Mouse (Mus musculus) C2C12 (cell line): ENCODE data around the gene Rsph10b.

Experiments used
- CEBPB ChIP-seq: IDR thresholded peaks from one replicate; pipeline ENCODE4 v1.6.1; 2011; ENCODE audit warnings: low read depth, mild to moderate bottlenecking, control low read depth, moderate library complexity
- CTCF ChIP-seq: IDR thresholded peaks from one replicate; pipeline ENCODE4 v1.5.1; 2011; ENCODE audit not compliant: control insufficient read depth, insufficient read depth, insufficient read length
- FOSL1 ChIP-seq: IDR thresholded peaks from one replicate; pipeline ENCODE4 v1.8.0; 2011; ENCODE audit warnings: mild to moderate bottlenecking, low read length; ENCODE audit not compliant: poor library complexity, insufficient read depth, severe bottlenecking
- MAX ChIP-seq: IDR thresholded peaks from one replicate; pipeline ENCODE4 v1.6.1; 2011; ENCODE audit warnings: mild to moderate bottlenecking, control low read depth
- MYOD1 ChIP-seq: IDR thresholded peaks from one replicate; pipeline ENCODE4 v1.6.1; 2011; ENCODE audit warnings: low read depth; ENCODE audit not compliant: control insufficient read depth, insufficient read length
- MYOG ChIP-seq: IDR thresholded peaks from one replicate; pipeline ENCODE4 v1.6.1; 2011; ENCODE audit not compliant: control insufficient read depth, insufficient read length; ENCODE audit errors: extremely low read depth
- USF1 ChIP-seq: IDR thresholded peaks from one replicate; pipeline ENCODE4 v1.6.1; 2011; ENCODE audit warnings: low read depth, mild to moderate bottlenecking, control low read depth, moderate library complexity

DNA sequence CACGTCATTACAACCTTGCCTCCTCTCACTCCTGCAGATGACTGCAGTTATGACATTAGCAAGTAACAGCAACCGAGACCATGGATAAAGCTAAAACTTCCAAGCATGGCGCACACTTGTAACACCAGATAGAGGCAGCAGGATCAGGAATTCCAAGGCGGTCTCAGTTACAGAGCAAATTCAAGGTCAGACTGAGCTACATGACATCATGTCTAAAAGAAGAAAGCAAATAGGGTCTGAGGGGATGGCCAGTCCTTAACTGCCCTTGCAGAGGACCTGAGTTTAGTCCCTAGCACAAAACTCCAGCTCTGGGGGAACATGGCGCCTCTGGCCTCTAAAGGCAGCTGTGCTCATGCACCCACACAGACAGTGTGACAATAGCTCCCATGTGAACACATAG, 61.0 kb downstream of the Rsph10b start:
- TF ChIP-seq CTCF (no peak), MAX (no peak), USF1 (no peak), CEBPB (no peak), FOSL1 (no peak), MYOD1 (no peak), MYOG (no peak)
